Mouse (Mus musculus) MEL (cell line): Measurements from ENCODE around the gene Eri3.

Experiments used
- CTCF ChIP-seq, 3 experiments: IDR thresholded peaks in 2 of 3; conservative IDR thresholded peaks in 1 of 3; 2 replicates each; pipeline ENCODE4 v1.5.1; 2011 to 2012; ENCODE audit warnings: low read length in 3 of 3, low read depth in 2 of 3, mild to moderate bottlenecking in 2 of 3, improper control_type of control experiment in 1 of 3, inconsistent platforms in 1 of 3, mixed read lengths in 1 of 3, moderate library complexity in 1 of 3; ENCODE audit not compliant: control insufficient read depth in 1 of 3, insufficient read depth in 1 of 3, poor library complexity in 1 of 3, severe bottlenecking in 1 of 3
- EP300 ChIP-seq, 2 experiments: IDR thresholded peaks; 2 replicates each; pipeline ENCODE4 v1.6.1; 2011; ENCODE audit warnings: improper control_type of control experiment in 2 of 2, low read length in 2 of 2, low read depth in 1 of 2, mild to moderate bottlenecking in 1 of 2
- MAFK ChIP-seq: IDR thresholded peaks from 2 replicates; pipeline ENCODE4 v1.6.1; 2011; ENCODE audit warnings: low read depth, mild to moderate bottlenecking, low read length, improper control_type of control experiment, borderline replicate concordance
- POLR2AphosphoS2 ChIP-seq: IDR thresholded peaks from 2 replicates; pipeline ENCODE4 v1.6.1; 2011; ENCODE audit warnings: low read length, improper control_type of control experiment
- RCOR1 ChIP-seq: IDR thresholded peaks from 2 replicates; pipeline ENCODE4 v1.6.1; 2012; ENCODE audit warnings: low read depth, mild to moderate bottlenecking, inconsistent platforms, low read length, improper control_type of control experiment
- TAL1 ChIP-seq: IDR thresholded peaks from 2 replicates; pipeline ENCODE4 v1.6.1; 2012; ENCODE audit warnings: mild to moderate bottlenecking, inconsistent platforms, low read length, moderate library complexity, mixed read lengths
- USF1 ChIP-seq: IDR thresholded peaks from 2 replicates; pipeline ENCODE4 v1.6.1; 2014; ENCODE audit warnings: low read depth, mild to moderate bottlenecking, inconsistent platforms, low read length, improper control_type of control experiment, moderate library complexity
- ZC3H11A ChIP-seq: IDR thresholded peaks from 2 replicates; pipeline ENCODE4 v1.6.1; 2012; ENCODE audit warnings: low read depth, mild to moderate bottlenecking, inconsistent platforms, low read length, improper control_type of control experiment
- ZMIZ1 ChIP-seq: IDR thresholded peaks from 2 replicates; pipeline ENCODE4 v1.6.1; 2012; ENCODE audit warnings: low read depth, mild to moderate bottlenecking, inconsistent platforms, low read length, improper control_type of control experiment, moderate library complexity

DNA sequence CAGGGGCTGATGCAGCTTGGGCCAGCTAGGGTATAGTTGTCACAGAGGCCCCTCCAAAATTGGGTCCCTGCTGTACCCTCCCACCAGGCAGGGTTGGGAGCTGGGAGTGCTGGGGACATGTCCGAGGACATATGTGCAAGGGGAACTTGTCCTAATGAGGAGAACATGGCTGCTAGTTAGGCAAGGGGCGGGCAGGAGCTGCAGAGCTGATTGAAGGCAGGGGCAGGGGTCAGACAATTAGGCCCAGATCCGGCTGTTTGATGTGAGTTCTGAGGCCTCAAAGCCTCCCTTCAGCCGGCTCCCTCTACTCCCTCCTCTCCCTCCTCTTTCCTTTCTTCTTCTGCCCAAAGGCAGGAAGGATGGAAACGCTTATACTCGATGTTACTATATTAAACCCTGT, 106.8 kb downstream of the Eri3 start:
- TF ChIP-seq CTCF (IDR thresholded peaks at IDR 0.05 in 2 of 3, conservative IDR thresholded peaks at IDR 0.05 in 1 of 3; ENCODE audit: control insufficient read depth in 1 of 3, insufficient read depth in 1 of 3, low read depth in 2 of 3, low read length in 3 of 3, poor library complexity in 1 of 3, severe bottlenecking in 1 of 3): no peak
- no peak for TF ChIP-seq ZMIZ1
- TF ChIP-seq RCOR1: no peak
- no peak for TF ChIP-seq MAFK
- no peak for TF ChIP-seq USF1
- TF ChIP-seq ZC3H11A: no peak
- no peak for TF ChIP-seq POLR2AphosphoS2
- TF ChIP-seq EP300 (IDR thresholded peaks at IDR 0.05; ENCODE audit: low read depth in 1 of 2, low read length in 2 of 2): no peak
- TF ChIP-seq TAL1: no peak
